Mouse (Mus musculus) embryonic facial prominence, embryonic 11.5 days (tissue): ENCODE results near the gene Gstp1. TPM values are rescaled to one million over a fixed set of nuclear protein-coding genes. Genes with fewer than 3 reads are reported as not detected.
"Not testable (repeated sequence)": the region's sequence is repeated elsewhere in the genome, so short reads cannot be mapped to it uniquely, and the experiment has no call there.

Experiments used
- ATAC-seq: fragments of 200-750 bp; cut with Nextera tagmentation; replicated peaks from 2 replicates; pipeline ENCODE4 v1.8.0; 2017; ENCODE audit warnings: low read depth; ENCODE audit not compliant: insufficient number of reproducible peaks, low FRiP score, low TSS enrichment
- DNase-seq: peaks from one replicate; pipeline ENCODE4 v3.0.0-alpha.2; 2015; ENCODE audit warnings: low spot score
- H3K27ac ChIP-seq: fragments of 300-500 bp; sonication (generic); replicated peaks from 2 replicates; pipeline ENCODE4 v1.5.1; 2014; ENCODE audit warnings: mild to moderate bottlenecking, low read depth, low read length, control low read depth
- H3K27me3 ChIP-seq: fragments of 300-500 bp; sonication (generic); 2 replicates; pipeline ENCODE4 v1.6.1; 2014; ENCODE audit warnings: mild to moderate bottlenecking, low read length, moderate library complexity, mixed read lengths; ENCODE audit not compliant: control insufficient read depth, insufficient read depth
- H3K36me3 ChIP-seq: fragments of 300-500 bp; sonication (generic); replicated peaks from 2 replicates; pipeline ENCODE4 v1.6.1; 2014; ENCODE audit warnings: low read depth, mild to moderate bottlenecking, low read length, moderate library complexity, mixed read lengths; ENCODE audit not compliant: control insufficient read depth, insufficient read depth
- H3K4me1 ChIP-seq: fragments of 300-500 bp; sonication (generic); 2 replicates; pipeline ENCODE4 v1.6.1; 2014; ENCODE audit warnings: low read length, mixed read lengths; ENCODE audit not compliant: control insufficient read depth, insufficient read depth
- H3K4me2 ChIP-seq: fragments of 300-500 bp; sonication (generic); 2 replicates; pipeline ENCODE4 v1.6.1; 2014; ENCODE audit warnings: low read depth, mild to moderate bottlenecking, control low read depth, low read length, moderate library complexity
- H3K4me3 ChIP-seq: fragments of 300-500 bp; sonication (generic); 2 replicates; pipeline ENCODE4 v1.5.1; 2014; ENCODE audit warnings: low read depth, low read length, control low read depth
- H3K9ac ChIP-seq: fragments of 300-500 bp; sonication (generic); replicated peaks from 2 replicates; pipeline ENCODE4 v1.6.1; 2014; ENCODE audit warnings: mild to moderate bottlenecking, control low read depth, low read length
- H3K9me3 ChIP-seq: fragments of 300-500 bp; sonication (generic); replicated peaks from 2 replicates; pipeline ENCODE4 v1.6.1; 2016; ENCODE audit warnings: mild to moderate bottlenecking, low read length, inconsistent platforms, mixed read lengths; ENCODE audit not compliant: control insufficient read depth
- WGBS: fragments of 180-500 bp; shearing (Covaris S2); extraction: QIAGEN DNeasy Blood & Tissue Kit; methylation state at CpG from one replicate; pipeline ENCODE4 v1.1.7; 2014; 5-methylcytosine and 5-hydroxymethylcytosine counted together
- polyA plus RNA-seq: library from polyadenylated mRNA; unstranded; fragments of >200 nt; fragmentation: Nextera tagmentation; extraction: Ambion mirVana; gene quantifications from 2 replicates; pipeline ENCODE4 v1.2.1, GENCODE M21; 2014

Gene Gstp1
- polyA plus RNA-seq, 1 experiment from 2014 or later = 405 TPM

- H3K9me3 ChIP-seq, H3K27ac ChIP-seq, H3K9ac ChIP-seq, H3K4me1 ChIP-seq, H3K36me3 ChIP-seq, H3K4me2 ChIP-seq, H3K4me3 ChIP-seq, H3K27me3 ChIP-seq, DNase-seq: not testable (repeated sequence)
- 0 out of 2 replicates have a peak, but pooled peaks have one; percentile 39 for ATAC-seq
- WGBS = 82% methylated on average over 3 of the region's 4 CpGs
Observed at GRCm38 (mm10) chr19:4041500-4041899, 3.7 kb upstream of the Gstp1 start.

DNA sequence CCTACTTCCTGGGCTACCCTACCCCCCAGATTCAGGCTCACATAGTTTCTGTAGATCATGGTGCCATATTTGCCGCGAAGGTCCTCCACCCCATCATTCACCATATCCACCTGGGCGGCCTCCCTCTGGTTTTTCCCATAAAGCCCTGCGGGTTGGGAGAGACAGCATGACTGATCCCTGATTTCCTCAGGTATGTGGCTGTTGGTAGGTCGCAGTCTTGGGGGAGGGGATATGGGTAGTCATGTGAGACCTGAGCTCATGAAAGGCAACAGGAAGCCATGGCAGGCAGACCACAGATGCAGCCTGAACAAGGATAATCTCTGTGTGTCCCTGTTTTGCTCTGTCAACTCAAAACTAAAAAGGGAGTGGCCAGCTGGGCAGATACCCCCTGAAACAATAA lies 3.2 kb upstream of the Gstp1 start:
- ATAC-seq, H3K36me3 ChIP-seq, DNase-seq, H3K27ac ChIP-seq, H3K4me1 ChIP-seq, H3K27me3 ChIP-seq, H3K9me3 ChIP-seq, H3K4me2 ChIP-seq, H3K9ac ChIP-seq, H3K4me3 ChIP-seq: not testable (repeated sequence)
- WGBS = 83% methylated on average over 5 of the region's 5 CpGs

- peak overlapping the region; percentile 70; the same call in 1 of the 2 replicates for H3K27ac ChIP-seq
- H3K9me3 ChIP-seq, H3K27me3 ChIP-seq, H3K4me1 ChIP-seq, DNase-seq, ATAC-seq, H3K36me3 ChIP-seq: not testable (repeated sequence)
- H3K4me3 ChIP-seq = peak overlapping the region; percentile 68
- H3K9ac ChIP-seq = peak overlapping the region; percentile 91
- peak overlapping the region; percentile 77 for H3K4me2 ChIP-seq
- WGBS = 25% methylated on average over 7 of the region's 8 CpGs
Observed at GRCm38 (mm10) chr19:4037154-4037787, 514 bp downstream of the Gstp1 start.

DNA sequence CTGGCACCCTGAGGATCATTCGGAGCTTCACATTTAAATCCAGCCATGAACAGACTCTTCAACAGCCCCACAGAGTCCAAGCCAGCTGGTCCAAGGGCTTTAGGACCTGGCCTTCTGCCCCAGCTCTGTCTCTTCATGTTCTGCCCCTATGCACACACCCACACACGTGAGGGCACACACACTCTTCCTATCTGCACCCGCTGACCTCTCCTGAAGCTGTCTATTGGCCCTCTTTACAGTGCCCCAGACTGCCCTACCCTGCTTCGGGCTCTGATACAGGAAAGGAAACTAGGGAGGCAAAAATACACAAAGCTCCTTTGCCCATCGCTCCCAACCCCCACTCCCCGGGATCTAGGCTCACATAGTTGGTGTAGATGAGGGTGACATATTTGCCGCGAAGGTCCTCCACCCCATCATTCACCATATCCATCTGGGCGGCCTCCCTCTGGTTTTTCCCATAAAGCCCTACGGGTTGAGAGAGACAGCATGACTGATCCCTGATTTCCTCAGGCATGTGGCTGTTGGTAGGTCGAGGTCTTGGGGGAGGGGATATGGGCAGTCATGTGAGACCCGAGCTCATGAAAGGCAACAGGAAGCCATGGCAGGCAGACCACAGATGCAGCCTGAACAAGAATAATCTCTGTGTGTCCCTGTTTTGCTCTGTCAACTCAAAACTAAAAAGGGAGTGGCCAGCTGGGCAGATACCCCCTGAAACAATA lies 1.3 kb downstream of the Gstp1 start:
- no peak overlapping the region for H3K9ac ChIP-seq

DNA sequence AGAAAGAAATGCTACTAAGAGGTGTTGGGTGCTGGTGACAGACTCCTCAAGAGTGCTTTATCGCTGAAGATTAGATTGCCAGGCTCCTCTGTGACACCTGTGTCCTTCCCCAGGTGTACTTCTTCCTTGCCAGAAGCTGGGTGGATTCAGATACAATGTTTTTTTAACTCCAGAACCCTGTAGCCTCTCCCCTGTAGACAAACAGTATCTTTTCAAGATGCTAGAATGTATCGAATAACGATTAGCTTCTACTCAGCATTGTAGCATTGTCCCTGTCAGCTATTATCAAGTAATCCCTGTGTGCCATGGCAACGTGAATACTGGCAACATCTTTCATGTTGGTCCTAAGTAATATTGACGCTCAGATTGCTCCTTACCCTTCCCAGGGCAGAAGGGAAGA lies 4.0 kb downstream of the Gstp1 start:
- H3K4me1 ChIP-seq = no peaks in the 10 kb centered on the region
- no peaks in the 10 kb centered on the region for H3K27me3 ChIP-seq
- no peak overlapping the region for H3K4me3 ChIP-seq
- DNase-seq (no peak), ATAC-seq (no peak)
- 63% methylated on average over 5 of the region's 5 CpGs for WGBS
- no peak overlapping the region for H3K27ac ChIP-seq
- H3K4me2 ChIP-seq = no peak overlapping the region
- H3K36me3 ChIP-seq = no peaks in the 10 kb centered on the region
- H3K9me3 ChIP-seq = no peaks in the 10 kb centered on the region
- H3K9ac ChIP-seq = no peak overlapping the region

More for the DNA sequence above, 1.3 kb downstream of the Gstp1 start:
- Histone ChIP-seq H3K4me2 (no peak overlapping the region), H3K4me3 (no peak overlapping the region), H3K27me3 (no peaks in the 10 kb centered on the region), H3K4me1 (no peaks in the 10 kb centered on the region), H3K36me3 (no peaks in the 10 kb centered on the region), H3K9me3 (no peaks in the 10 kb centered on the region), H3K27ac (no peak overlapping the region)
- WGBS = 72% methylated on average over 12 of the region's 12 CpGs
- DNase-seq (no peak), ATAC-seq (no peak)

GRCm38 (mm10) chr19:4033298-4033697 lies 4.5 kb downstream of the Gstp1 start:
- Histone ChIP-seq H3K4me2 (no peak overlapping the region), H3K4me3 (no peak overlapping the region), H3K4me1 (no peaks in the 10 kb centered on the region), H3K36me3 (no peaks in the 10 kb centered on the region), H3K9me3 (no peaks in the 10 kb centered on the region), H3K9ac (no peak overlapping the region), H3K27me3 (no peaks in the 10 kb centered on the region), H3K27ac (no peak overlapping the region)
- ATAC-seq (no peak), DNase-seq (no peak)
- WGBS = 85% methylated on average over 3 of the region's 3 CpGs

DNA sequence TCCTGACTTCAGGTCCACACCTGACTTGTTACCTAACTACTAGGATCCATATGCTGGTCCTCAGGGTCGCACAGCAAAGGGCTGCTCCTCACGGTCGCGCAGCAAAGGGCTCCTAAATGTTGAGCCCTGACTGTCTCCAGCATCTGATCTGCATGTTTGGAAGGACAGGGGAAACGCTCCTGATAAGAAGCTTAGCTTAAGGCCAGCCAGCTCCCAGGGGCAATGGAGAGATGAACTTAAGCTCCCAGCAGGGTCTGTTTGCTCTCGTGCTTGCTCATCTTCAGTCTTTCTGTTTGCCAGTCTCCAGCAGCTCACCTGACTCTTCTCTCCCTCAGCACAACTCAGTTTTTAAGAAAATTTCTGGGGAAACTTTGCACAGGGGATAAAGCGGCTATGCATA lies 5.1 kb downstream of the Gstp1 start:
- Histone ChIP-seq H3K27ac (no peak overlapping the region), H3K9ac (no peak overlapping the region), H3K4me1 (no peaks in the 10 kb centered on the region), H3K4me3 (no peak overlapping the region), H3K9me3 (no peaks in the 10 kb centered on the region), H3K4me2 (no peak overlapping the region), H3K36me3 (no peaks in the 10 kb centered on the region), H3K27me3 (no peaks in the 10 kb centered on the region)
- no peak for DNase-seq
- no peak for ATAC-seq
- WGBS = 56% methylated on average over 7 of the region's 7 CpGs

- Histone ChIP-seq H3K4me2 (no peak overlapping the region), H3K27me3 (no peaks in the 10 kb centered on the region), H3K27ac (no peak overlapping the region)
Observed at GRCm38 (mm10) chr19:4027576-4027975, 10.2 kb downstream of the Gstp1 start.

More at GRCm38 (mm10) chr19:4027576-4027975, 10.2 kb downstream of the Gstp1 start:
- Histone ChIP-seq H3K4me3 (no peak overlapping the region), H3K4me1 (no peaks in the 10 kb centered on the region), H3K36me3 (no peaks in the 10 kb centered on the region), H3K9ac (no peak overlapping the region), H3K9me3 (no peaks in the 10 kb centered on the region)
- ATAC-seq = no peak
- no peak for DNase-seq
